Mouse (Mus musculus): ENCODE results near the gene Spred2.
A peak's percentile ranks its signal among the peaks of the same experiment; 100 is the strongest.

Spred2 gene

DNA sequence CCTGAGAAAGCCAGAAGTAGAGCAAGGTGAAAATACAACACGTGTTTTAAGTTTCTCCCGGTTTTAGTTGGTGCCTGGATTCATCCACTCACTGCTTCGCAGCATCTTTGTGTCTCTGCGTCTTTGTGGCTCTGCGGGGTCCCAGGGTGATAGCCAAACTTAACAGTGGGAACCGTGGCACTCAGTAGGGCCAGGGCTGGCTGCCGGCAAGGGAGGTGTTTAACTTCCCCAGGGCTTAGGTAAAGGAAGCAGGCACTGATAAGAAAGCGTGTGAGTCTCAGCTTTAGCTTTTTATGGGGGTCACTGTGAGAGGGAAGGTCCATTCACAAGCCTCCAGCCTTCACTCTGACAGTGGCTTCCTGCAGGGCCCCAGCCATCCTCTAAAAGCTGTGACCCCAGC is 28.8 kb downstream of the Spred2 start:
- no peak for DNase-seq (ENCODE audit: low read depth, low spot score)

DNA sequence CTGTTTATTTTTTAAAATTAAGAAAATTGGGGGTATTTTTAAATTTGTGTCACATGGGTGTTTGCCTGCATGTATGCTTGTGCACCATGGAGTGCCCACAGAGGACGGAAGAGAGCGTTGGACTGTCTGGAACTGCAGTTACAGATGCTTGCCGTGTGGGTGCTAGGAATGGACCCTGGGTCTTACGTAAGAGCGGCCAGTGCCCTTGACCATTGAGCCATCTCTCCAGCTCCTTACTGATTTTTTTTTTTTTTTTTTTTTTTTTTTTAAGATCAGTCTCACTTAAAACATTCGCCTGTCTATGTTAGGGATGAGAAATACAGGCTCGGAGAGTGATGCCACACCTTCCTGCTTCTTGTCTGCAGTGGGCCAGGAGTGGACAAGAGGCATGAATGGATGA is 29.7 kb downstream of the Spred2 start:
- DNase-seq (ENCODE audit: low read depth, low spot score): no peak

DNA sequence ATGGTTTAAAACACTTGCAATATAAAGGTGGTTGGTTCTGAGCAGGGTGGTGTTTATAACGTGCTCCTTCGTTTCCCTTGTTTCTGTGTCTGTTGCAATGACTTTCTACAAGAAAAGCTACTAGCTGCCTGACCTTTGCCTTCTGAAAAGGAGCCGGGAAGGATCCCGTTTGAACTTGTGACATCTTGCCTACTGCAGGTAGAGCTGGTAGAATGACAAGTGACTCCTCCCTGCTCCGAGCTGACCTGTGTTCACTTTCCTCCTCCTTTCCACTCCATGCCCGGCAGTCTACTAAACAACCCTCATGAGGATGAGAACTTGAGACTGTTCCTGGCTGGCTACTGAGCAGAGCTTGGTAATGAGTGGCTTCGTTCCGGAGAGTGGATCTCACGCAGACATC is 30.9 kb downstream of the Spred2 start:
- DNase-seq (ENCODE audit: low read depth, low spot score): no peak

DNA sequence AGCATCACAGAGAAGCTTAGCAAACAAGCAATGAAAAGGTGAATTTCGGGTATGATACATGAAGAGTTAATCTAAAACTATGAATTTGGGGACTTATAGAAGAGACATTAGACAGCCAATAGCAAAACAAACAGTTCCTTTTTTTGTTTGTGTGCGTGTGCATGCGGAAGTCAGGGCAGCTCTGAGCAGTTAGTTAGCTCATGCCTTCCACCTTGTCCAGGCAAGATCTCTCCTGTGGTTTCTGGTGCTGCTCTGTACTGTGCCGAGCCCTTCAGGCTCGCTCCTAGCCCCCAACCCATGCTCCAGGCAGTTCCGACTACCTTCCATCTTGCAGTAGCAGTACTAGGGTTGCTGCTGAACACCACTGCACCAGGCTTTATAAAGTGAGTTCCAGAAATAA is 31.5 kb downstream of the Spred2 start:
- no peak for DNase-seq (ENCODE audit: low read depth, low spot score)

DNA sequence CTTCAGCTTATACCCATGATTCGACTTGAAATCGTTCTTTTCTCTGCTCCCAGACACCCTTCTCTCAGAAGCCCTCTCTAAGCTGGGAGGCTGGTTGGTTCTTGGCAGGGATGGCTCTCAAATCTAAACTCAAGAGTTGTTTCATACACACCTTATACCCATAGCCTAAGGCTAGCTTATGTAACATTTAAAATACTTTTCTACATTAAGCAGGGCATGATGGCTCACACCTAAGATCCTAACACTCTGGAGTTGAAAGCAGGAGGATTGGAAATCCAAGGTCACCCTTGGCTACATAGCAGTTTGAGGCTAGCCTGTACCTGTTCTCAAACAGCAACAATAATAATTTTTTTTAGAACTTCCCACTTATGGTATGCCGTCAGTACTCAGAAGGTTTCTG is 34.8 kb downstream of the Spred2 start:
- DNase-seq (ENCODE audit: low read depth, low spot score): no peak

DNA sequence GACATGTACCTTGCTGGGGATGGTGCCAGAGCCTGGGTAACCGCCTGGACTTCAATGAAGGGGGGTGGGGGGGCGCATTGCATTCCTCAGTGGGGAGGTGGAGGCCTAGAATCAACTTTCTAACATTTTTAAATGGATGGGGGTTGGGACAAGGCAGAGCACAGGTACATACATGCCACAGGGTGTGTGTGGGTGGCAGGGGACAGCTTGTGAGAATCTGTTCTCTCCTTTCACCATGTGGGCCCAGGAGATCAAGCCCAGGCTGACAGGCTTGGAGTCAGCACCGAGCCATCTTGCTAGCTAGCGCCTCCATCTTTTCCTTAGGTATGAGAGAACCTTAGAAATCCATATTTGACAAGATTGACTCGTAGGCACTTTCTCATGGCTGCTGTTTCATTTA is 35.7 kb downstream of the Spred2 start:
- DNase-seq (ENCODE audit: low read depth, low spot score): no peak

DNA sequence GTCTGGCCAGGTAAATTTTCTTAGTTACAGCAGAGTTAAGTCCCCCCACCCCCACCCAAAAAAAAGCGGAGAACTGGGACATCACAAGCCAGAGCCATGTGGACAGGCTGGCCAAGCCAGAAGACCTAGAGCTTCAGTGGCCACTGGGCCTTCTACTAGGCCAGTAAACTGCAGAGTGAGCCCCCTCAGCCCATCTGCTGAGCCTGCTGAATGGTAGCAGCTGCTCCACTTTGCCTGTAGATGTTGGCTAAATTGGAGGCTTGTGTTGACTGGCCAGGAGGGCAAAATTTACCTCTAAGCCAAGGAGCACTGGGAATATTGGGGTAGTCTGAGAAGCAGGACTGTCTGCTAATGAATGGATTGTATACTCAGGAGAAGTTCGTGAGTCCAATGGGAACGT is 36.4 kb downstream of the Spred2 start:
- no peak for DNase-seq (ENCODE audit: low read depth, low spot score)

DNA sequence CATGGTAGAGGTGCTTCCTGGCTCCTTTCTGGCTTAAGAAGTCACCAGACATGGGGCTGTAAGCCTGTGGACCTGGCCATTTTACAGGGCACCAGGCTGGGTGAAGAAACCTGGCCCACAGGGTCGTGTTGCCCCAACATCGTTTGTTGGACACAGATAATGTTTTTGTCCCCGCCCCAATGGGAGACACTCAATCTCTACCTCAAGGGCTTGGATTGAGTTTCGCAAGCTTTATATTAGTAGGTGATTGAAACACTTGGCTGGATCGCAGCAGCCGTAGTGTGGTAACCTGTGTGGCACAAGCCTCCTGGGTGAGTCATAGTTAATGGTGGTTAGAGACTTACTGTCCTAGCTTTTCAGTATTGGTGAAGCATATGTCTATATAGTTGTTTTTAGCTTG is 36.9 kb downstream of the Spred2 start:
- no peak for DNase-seq (ENCODE audit: low read depth, low spot score)

DNA sequence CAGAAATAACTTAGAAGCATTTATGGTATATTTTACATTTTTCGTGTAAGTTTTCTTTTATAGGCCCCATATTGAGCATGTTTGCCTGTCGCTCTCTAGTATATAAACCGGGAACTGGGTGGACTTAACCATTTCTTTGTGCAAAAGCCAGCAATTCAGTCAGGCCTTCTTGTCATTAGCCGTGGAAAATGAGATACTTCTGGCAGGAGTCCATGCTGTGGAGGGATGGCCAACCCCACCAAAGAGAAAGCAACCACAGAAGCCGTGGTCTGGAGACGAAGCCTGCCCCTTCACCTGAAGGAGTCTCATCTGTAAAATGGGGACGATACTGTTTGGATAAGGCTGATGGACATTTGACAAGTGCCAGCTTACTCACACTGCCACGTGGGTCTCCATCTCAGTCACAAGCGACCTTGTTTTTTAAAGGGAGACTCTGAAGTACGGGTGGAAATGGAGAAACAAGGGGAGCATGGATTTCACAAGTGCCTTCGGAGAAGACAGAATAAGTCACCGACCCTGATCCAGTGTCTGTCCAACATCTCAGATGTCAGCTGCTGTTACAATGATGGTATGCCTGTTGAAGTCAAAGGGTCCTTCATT is 37.7 kb downstream of the Spred2 start:
- DNase-seq (ENCODE audit: low read depth, low spot score): no peak

DNA sequence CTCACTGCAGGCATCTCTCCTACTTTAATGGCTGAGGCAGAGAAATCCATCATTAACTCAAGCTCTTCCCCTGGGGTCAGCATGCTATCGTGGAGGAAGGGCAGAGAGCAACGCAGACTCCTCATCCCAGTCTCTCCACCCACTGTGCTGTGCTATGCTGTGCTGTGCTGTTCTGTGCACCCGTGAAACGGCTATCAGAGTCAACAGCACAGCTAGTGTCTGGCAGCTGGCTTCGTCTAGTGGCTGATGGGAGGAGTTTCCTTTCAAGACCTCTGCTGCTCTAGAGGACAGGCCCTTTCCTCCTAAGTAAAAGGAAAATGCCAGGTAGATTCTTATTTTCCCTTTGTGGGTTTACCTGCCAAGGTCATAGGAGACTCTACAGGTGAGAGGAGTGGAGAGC is 38.6 kb downstream of the Spred2 start:
- DNase-seq (ENCODE audit: low read depth, low spot score): no peak

DNA sequence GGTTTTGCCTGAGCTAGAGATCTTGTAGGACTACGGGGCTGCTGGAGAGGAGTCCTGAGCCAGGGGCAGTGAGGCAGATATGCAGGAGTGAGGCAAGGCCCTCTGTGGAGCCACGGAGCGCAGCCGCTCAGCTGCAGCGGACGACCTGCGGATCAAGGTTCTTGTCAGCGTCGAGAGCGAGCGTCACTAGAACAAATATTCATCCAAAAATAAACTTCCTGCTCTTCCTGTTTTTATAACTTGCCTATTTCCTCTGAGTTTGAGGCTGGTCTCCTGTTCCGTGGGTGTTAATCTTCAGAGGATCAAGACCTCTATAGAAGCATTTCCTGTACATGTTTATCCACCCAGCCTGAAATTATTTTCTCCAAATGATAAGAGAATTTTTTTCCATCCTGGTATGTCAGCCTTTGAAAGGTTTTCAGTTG is 39.6 kb downstream of the Spred2 start:
- DNase-seq (ENCODE audit: low read depth, low spot score): no peak

DNA sequence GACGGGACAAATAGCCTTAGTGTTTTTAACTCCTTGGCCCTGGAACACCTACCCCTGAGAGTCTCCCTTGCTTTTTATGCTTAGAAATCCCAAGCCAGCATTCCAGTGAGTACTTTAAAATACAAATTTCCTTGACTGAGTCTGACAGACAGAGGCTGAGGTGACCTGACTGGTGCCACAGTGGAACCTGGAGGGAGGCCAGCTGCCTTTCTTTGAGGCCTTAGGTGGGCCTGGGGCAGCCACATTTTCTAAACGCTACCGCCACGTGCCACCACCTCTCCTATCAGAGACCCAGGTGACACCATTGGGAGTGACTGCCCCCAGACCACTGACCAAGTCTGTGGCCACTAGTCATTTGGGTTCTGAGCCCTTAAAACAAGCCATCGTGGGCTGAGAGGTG is 40.2 kb downstream of the Spred2 start:
- DNase-seq (ENCODE audit: low read depth, low spot score): no peak

DNA sequence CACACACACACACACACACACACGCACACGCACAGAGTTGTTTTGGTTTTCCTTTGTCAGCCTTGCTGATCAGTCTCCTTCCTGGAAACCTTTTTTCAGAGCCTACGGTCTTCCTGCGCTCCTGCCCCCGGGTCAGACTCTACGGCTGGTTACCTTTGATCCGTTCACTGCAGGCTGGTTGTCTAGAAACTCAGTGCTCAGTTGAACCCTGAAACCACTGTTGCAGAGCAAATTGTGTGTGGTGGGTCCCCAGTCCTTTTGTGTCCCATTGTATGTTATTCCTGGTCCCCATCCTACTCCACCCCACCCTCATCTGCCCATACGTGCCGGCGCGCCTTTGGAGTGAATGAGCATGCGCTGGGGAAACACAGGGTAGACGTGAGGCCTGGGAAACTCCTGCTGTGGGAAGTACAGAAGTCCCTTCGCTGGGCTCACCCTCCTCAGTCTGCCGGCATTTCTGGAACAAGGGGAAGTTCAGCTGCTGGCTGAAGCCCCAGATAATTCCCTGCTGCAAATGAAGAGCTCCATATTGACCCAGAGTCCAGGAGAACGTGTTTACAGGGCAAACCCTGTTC is 40.9 kb downstream of the Spred2 start:
- no peak for DNase-seq (ENCODE audit: low read depth, low spot score)

DNA sequence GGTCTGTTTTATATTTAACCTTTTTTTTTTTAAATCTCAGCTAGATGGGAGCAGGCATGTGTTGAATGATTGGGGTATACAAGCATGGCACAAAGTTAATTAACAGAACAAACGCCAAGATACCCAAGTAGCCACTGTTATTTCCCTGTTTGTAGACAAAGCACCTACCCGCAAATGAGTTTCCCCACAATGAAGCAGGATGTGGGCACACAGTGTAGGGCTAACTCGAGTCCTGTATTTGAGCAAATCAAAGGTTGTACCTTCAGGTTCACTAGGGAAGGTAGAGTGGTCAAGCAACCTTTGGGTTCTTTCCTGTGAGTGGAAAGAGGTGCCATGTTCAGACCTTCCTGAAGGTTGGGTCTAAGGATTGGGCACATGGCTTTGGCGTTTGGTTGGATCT is 41.5 kb downstream of the Spred2 start:
- DNase-seq (ENCODE audit: low read depth, low spot score): no peak

DNA sequence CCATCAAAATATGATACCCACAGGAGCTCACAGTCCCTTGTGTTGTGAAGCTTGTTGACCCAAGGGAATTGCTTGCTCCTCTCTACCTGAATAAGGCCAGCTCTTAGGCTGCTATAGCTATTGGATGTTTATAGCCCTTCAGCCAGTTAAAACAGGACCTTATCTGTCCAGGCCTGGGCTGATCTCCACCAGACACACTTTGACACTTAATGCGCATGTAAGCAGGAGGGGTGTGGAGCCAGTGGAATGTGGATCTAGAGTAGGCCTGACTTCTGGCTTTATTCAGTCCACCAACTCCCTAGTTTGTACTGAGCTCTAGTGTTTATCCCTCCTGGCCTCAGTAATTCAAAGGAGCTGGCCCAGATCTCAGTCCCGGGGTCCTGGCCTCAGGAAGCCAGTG is 42.1 kb downstream of the Spred2 start:
- DNase-seq (ENCODE audit: low read depth, low spot score): no peak

DNA sequence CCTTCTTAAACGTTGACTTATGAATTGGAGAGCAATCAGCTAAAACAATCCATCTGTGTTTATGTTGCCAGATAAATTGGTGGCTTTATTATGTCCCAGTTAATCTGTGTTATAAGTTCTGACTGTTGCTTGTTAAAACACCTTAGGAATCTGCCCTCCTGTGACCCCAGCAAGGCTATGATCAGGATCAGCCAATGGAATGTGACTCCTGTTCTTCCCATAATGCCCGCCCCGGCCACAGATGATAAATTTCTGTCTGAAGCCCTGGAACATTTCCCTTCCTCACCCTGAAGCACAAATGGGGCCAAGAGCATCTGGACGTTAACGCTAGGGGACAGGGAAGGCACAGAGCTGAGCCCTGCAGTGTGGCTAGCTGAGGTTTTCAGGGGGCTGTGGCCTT is 45.4 kb downstream of the Spred2 start:
- DNase-seq (ENCODE audit: low read depth, low spot score): no peak

DNA sequence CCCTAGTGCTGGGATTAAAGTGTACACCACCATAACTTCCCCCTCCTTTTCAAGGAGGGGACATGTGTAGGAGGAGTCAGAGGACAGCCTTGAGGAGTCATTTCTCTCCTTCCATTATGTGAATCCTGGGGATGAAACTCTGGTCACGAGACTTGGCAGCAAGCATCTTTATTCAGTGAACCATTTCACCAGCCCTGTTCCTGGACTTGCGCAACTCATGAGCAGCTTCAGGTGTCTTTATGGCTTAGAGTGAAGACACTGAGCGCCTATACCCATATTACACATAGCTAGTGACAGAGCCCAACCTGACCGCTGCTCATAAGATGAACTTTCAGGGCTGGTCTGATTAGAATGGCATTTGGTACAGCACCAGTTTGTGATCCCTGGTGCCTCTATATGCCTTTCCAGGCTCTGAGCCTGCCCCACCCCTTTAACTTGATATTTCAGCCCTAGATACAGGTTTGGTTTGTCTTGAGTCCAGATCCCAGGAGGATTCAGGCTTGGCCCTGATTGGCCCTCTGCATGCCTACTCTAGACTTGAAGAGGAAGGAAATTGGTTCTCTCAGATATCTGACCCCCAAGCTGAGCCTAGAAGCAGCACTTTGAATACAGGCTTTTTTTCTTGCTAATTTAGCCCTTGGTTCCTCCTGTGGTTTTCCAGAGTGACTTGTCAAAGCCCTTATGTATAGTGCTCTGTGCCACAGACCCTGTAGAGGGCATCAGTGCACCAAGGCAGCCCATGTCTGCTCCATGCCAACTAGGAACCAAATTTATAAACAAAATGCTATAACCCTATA is 48.0 kb downstream of the Spred2 start:
- no peak for DNase-seq (ENCODE audit: low read depth, low spot score)

DNA sequence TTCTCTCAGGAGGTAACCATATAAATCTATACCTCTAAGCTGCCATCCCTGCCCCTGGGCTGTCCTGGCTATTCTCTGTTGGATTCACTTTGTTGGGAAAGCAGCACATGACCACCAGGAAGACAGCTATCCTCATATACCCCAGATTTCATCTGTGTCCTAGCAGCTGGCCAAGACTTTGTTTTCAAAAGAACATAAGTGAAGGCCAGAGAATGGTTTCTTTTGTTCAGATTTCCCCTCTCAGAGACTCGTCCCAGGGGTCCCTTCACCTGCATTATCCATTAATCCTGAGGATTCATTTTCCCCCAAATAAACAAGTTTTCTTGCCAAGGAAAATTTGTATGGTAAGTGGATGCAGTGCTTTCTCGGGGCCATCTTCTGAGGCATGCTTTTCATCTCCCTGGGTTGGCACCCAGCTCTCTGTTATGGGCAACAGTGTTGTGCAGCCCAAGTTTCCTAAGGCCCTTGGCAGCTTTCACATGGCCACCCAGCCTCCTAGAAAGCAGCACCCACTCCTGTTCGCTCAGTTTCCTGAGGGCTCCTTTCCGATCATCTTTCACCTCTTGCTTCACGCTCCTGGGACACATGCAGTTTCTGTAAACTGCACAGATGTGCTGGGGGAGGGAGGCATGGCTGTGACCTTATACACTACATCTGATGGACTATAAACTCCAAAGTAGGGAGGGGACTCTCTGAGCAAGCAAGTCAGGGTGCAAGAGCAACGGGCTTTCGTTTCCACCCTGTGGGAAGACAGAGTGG is 49.0 kb downstream of the Spred2 start:
- DNase-seq (ENCODE audit: low read depth, low spot score): no peak

DNA sequence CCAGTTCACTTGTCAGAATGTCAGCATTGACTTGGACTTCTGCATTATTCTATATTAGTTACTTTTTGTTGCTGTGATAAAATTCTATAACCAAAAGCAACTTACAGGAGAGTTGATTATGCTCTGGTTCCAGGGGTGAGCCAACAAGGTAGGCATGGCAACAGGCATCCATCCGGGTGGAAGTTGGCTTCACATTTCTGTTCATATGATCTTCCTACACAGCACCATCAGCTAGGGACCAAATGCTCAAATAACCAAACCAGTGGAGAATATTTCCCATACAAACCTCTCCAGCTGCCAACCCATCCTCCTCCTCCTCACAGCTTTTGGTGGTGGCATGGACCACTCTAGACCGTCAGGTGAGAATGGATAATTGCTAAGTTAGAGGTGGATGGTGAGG is 51.9 kb downstream of the Spred2 start:
- no peak for DNase-seq (ENCODE audit: low read depth, low spot score)

DNA sequence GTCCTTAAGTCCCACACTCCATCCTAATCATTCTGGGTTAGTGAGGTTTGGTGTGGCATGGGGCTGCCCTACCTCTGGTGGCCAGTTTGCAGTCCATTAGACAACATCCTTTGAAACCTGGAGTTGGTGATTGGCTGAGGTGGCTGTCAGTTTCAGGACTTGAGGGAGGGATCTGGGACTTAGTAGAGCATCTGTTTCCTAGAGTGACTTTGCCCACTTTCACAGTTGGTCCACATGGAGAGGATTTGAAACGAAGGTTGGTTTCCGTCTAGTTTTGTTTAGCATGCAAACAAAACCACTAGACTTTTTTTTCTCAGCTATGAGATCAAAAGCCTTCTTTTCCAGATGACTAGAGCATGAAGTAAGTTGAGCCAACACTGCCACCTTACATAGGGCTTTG is 53.5 kb downstream of the Spred2 start:
- DNase-seq (ENCODE audit: low read depth, low spot score): no peak

DNA sequence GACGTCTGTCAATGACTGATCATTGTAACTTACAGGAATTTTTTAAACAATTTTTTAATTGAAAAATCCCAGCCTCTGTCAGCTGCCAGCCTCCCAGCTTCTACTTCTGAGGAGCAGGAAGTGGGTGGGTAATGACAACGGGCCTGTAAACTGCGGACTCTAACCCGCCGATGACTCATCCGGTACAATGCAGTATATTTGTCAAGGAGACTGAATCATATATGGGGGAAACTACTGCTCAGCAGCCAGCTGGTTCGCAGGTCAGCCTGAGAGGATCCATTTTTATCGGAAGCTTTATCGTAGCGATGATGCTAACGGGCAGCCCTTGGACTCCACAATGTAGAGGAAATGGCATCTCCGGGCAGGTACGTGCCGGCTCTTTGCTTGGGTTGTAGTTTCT is 55.2 kb downstream of the Spred2 start:
- DNase-seq (ENCODE audit: low read depth, low spot score): peak; percentile 68

DNA sequence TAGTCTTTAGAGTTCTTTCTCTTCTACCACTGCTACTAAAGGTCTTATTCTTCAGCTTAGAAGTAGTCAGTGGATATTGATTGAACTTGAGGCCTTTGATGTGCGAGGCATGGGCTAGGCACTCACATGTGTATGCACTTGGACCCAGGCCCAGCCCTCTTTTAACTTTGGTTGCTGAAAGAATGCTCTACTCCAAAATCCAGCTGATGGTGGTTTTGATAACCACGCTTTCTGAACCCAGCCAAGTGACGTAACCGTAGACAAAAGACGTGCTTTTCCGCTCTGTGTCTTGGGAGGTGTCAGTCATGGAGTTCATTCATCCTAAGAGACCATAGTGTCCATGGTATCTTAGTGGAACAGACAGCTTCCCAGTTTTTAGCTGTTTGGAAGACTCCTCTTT is 57.9 kb downstream of the Spred2 start:
- no peak for DNase-seq (ENCODE audit: low read depth, low spot score)

DNA sequence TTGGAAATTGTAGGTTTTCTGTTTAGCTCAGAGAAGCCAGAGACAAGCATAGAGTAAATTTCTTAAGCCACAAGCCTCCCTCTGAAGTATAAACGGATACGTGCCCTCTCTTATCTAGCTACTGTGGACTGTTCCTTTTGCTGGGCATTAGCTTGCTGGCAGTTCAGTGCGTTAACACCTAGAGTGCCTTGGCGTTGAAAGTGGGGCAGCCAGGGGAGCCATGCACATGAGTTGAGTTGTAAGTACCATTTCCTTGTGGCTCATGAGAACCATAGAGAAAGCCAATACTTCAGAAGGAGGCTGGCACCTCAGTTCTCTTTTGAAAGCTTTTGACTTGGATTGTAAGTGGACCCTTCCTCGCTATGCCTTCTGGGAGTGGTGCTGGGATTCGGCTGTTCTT is 58.6 kb downstream of the Spred2 start:
- no peak for DNase-seq (ENCODE audit: low read depth, low spot score)
